Mouse (Mus musculus): Measurements from ENCODE around the gene Alox12. TPM values are rescaled to one million over a fixed set of nuclear protein-coding genes. Genes with fewer than 3 reads are reported as not detected.

The Alox12 gene
- total RNA-seq (2017): 0.37 TPM in 1 of 2 replicates, not detected in the other

DNA sequence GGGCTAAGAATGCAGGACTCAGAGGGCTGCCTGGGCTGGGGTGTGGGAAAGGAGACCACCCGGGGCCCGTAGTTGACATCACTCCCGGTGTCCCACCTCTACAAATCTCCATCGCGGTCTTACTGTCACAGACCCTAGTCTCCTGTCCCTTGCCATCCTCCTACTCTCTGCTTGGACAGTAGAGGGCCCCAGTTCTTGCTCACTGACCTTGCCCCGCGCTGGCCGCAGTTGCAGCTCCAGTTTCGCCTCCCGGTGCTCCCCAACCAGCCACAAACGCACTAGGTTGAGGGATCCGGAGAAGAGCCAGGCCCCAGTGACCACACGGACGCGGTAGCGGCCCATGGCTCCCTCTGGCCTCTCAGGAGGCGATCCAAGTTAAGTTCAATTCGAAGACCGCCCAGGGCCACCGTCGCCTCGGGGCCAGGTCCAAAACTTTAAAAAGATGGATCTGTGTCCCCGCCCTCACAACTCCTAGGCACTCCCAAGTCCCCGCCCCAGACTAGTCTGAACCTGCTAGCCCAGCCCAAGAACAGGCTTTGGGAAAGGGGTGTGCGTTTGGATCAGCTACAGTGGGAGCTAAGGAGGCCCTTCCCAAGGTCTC lies at the start of gene Alox12:
Gene Alox12 (minus strand): TSS at position 423 of the 601 bp plus-strand sequence.
- peak; percentile 40; the same call in 1 of the 2 replicates for ATAC-seq (replicated peaks; ENCODE audit: low read depth, poor library complexity, severe bottlenecking)

DNA sequence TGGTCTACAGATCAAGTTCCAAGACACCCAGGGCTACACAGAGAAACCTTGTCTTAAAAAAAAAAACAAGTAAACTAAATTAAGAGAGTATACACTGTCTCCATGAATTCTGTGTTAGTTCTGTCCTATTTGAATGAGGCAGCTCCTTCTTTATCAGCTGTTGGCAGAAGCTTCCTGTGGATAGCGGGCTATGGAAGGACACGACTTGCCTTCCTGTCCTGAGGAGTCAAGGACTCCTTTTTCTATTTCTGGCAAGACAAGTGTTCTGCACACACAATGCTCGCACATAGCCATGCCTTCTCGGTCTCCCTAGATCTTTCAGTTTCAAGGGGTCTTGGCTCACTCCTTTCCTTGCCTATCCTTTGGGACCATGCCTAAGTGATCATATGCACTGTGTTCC lies 47.1 kb upstream of the Alox12 start:
- ATAC-seq (replicated peaks; ENCODE audit: low read depth, poor library complexity, severe bottlenecking): peak; percentile 50

DNA sequence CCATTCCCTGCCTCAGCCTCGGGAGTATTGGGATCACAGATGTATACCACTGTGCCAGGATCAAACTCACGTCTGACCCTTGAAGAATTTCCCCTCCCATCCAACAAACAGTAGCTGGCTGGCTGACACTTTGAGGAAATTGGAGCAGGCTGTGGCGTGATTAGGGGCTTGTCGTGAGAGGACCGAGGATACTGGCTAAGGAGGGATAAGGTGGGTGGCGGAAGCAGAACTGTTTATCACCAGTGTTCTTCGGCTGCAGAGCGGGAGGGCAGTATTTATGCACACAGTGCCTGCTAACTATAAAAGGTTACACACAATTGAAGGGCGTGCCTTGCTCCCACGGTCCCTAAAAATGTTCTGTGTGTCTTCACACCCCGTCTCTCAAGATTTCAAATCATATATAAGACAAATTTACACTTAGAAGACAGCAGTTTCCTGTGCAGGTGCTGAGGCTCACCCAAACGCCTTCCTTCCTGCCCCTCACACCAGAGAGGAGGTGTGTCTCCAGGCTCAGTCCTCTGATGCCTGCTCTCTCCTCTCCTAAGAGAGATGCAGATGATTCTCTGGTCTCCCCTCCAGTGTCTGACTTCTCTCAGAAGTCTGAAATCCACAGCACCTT lies 42.8 kb upstream of the Alox12 start:
- ATAC-seq (replicated peaks; ENCODE audit: low read depth, poor library complexity, severe bottlenecking): peak; percentile 91

DNA sequence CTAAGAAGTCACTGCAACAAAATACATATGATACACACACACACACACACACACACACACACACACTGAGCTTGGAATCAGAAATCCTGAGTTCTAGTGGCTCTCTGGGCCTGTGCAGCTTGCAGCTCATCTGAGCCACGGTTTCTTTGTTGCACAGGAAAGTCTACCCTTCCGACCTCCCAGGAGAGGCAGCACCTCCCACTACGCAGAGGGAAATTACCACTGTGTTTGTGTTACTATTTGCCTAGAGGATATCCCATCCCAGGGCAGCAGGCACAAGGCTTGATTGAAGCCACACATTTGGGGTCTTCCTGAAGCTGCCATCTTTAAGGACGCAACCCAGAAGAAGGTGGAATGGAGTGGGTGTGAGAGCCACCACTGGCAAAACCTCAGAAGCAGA lies 42.3 kb upstream of the Alox12 start:
- ATAC-seq (replicated peaks; ENCODE audit: low read depth, poor library complexity, severe bottlenecking): no peak

DNA sequence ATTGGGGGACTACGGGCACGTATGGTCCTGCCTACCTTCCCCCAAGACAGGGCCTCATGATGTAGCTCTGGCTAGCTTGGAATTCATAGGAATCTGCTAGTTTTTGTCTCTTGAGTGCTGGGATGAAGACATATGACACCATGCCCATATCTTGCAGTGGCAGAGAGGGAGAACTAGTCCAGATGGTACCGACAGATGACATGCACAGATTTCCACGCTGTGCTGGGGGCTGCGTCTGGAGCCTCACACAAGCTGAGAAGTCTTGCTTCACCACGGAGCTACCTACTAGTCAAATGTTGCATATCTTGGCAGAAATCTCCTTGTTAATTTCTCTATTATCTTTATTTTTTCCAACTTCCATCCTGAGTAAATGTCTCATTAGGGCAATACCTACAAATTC lies 38.7 kb upstream of the Alox12 start:
- ATAC-seq (replicated peaks; ENCODE audit: low read depth, poor library complexity, severe bottlenecking): no peak

DNA sequence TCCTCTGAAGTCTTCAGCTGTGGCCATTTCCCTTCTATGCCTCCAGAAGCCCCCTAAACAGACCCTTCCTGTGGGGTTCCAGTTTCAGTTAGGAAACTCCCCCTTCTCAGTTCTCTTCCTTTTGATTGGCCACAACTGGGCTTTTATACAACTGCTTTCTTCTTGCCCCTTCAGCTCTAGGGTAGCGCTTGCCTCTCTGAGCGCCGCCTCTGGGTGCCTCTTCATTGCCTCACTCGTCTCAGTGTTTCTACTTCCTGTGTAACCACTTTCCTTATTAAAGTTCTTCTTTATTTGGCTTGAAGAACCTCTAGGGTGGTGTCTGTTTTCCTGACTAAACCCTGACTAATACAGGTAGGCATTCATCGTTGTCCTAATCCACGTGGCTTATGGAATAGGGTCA lies 36.1 kb upstream of the Alox12 start:
- ATAC-seq (replicated peaks; ENCODE audit: low read depth, poor library complexity, severe bottlenecking): peak; percentile 39; the same call in 1 of the 2 replicates

DNA sequence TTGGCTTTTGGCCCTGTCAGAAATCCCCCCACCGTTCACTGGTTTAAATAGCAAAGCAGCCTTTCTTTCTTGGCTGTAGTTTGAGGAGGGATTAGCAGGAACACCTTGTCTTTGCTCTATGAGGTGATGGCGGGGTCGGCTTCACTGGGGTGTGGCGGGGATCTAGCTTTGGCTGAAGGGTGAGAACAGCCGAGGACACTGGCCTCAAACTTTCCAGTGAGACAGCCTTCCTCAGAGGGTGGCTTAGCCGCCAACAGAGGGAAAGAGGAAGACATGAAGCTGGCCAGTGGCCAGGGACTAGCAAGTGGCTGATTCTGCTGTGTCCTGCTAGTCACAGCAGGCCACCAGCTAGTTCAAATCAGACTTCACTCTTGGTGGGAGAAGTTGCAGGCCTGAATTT lies 34.1 kb upstream of the Alox12 start:
- ATAC-seq (replicated peaks; ENCODE audit: low read depth, poor library complexity, severe bottlenecking): peak; percentile 63; the same call in 1 of the 2 replicates

DNA sequence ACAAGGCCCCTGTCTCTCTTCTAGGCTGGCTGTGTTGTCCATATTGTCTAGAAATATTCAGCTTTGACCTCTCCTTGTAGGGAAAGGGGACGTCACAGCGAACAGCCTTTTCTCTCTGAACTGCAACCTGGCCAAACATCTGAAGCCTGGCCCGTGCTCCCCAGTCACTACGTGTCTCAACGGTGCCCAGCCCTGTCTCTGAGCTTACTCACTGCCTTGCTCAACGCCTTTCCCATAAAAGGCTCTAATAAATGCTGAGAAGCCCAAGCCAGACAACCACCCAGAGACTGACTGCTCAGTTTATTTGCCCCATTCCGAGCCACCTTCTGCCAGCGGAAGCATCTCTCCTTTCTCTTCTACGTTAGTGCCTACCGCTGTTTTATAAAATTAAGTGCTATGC lies 32.9 kb upstream of the Alox12 start:
- ATAC-seq (replicated peaks; ENCODE audit: low read depth, poor library complexity, severe bottlenecking): no peak

DNA sequence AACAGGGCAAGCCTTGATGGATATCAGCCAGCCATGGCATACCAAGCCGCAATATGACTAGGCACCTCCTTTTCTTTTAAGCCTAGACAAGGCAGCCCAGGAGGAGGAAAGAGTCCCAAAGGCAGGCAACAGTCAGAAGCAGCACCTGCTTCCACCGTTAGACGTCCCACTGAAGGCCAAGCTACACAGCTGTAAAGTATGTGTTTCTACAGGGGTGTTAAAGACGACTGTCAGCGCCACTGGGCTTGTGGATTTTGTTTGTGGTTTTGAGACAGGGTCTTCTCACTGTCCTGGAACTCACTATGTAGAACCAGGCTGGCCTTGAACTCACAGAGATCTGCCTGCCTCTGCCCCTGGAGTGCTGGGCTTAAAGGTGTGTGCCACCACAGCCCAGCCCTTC lies 30.5 kb upstream of the Alox12 start:
- no peak for ATAC-seq (replicated peaks; ENCODE audit: low read depth, poor library complexity, severe bottlenecking)

DNA sequence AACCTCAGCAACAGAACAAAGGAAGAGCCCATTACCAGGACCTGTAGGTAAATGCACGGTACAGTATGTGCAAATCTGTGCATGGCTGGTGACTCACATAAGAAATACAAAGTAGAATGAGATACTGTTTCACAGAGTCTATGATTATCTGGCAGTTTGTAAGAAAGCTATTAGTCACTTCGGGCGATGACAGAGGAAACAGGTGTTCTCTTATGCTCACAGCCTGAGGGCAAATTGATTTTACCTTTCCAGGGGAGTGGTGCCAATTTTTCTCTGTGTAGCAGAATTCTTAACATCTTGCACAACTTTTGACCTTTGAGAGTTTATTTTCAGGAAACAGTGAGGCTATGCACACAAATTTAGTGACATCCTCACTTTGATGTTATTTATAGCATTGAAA lies 29.6 kb upstream of the Alox12 start:
- no peak for ATAC-seq (replicated peaks; ENCODE audit: low read depth, poor library complexity, severe bottlenecking)

DNA sequence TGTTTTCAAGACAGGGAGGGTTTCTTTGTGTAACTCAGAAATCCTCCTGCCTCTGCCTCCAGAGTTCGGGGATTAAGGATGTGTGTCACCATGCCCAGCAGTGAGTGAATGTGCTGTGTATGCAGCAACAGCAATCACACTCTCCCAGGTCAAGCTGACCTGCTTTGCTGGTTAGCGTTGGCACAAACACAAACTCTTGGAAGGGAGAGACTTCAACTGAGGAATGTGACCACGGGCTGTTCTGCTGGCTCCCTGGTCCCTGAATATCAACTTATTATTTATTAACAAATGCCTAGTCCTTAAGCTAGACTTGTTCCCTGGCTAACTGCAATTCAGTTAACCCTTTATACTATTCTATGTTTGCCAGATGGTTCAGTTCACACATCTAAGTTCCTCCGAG lies 28.5 kb upstream of the Alox12 start:
- no peak for ATAC-seq (replicated peaks; ENCODE audit: low read depth, poor library complexity, severe bottlenecking)

DNA sequence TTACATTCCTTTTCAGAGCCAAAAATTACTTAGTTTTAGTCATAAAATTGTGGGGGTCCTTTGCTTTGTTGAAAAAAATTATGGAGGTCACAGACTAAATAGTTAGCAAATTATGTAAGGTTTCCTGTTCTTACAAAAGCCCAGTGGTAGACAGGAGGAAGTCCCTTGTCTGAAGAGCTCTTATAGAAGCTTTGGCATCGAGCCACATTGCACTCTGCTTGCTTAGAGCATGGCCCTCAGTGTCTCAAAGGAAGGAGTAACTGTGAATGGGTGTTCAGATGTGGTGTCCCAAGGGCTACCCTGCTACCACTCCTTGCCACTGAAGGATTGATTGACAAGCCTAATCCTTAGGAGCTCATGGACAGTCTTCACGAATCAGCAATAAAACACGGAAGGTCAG lies 25.3 kb upstream of the Alox12 start:
- peak; percentile 84 for ATAC-seq (replicated peaks; ENCODE audit: low read depth, poor library complexity, severe bottlenecking)

DNA sequence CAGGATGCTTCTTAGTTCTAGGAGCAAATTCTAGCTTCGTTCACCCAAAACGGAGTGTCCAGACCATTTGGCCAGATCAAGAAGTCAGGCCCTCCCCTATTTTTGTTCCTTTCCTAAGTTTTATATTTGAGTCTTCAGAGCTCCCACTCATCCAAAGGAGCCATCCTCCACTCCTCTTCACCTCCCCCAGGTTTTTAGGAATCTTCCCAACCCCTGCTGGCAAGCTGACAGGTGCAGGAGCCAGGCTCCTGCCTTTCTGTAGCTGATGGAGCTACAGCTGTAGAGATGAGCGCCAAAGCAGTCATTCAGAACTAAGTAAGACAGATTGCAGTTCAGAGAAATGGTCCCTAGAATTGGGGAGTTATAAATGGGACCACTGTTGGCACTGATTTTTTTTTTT lies 23.8 kb upstream of the Alox12 start:
- no peak for ATAC-seq (replicated peaks; ENCODE audit: low read depth, poor library complexity, severe bottlenecking)

DNA sequence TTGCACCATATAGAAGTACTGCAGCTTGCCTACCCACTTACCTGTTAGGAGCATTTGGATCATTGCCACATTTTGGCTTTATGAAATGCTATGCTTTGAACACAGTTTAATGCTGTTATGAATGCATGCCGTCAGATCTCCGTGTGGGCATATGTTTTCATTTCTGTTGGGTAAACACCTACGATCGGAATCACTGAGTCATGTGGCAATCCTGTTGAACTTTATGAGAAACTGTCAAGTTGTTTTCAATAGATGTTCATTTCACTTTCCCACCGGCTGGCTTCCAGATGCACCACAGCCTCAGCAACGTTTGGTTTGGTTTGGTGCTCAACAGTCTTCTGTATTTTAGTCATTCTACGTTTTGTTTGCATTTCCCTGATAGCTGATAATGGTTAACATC lies 16.5 kb upstream of the Alox12 start:
- no peak for ATAC-seq (replicated peaks; ENCODE audit: low read depth, poor library complexity, severe bottlenecking)

DNA sequence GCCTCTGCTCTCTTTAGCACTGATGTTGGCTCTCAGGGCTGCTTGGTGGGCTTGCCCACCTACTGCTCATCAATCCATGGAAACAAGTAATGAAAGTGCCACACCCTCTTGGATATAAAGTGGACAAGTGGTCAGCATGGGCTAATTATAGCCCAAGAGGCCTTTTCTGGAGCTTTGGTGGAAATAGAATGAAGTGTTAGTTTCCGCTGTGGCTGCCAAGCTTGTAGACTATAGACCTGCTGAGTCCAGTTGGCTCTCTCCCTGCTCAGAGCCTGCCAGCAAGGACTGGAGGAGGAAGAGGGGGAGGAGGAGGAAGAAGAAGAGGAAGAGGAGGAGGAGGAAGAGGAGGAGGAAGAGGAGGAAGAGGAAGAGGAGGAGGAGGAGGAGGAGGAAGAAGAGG lies 11.3 kb upstream of the Alox12 start:
- no peak for ATAC-seq (replicated peaks; ENCODE audit: low read depth, poor library complexity, severe bottlenecking)

DNA sequence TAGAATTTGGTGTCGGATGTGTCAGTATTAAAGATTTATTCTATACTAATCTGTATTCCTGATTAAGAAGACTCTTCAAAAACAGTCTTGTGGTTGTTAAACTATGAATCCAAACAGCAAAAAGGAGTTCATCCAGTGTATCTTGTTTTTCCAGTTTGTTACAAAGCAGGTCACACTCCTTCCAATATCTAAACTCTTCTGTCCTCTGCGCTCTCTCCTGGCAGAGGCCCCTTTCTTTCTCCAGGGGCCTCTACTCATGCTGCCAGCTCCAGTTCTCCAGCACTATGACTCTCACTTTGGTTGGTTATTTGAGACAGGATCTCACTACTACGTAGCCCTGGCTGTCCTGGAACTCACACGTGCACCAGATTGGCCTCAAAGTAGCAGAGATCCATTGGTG lies 10.7 kb upstream of the Alox12 start:
- ATAC-seq (replicated peaks; ENCODE audit: low read depth, poor library complexity, severe bottlenecking): no peak

DNA sequence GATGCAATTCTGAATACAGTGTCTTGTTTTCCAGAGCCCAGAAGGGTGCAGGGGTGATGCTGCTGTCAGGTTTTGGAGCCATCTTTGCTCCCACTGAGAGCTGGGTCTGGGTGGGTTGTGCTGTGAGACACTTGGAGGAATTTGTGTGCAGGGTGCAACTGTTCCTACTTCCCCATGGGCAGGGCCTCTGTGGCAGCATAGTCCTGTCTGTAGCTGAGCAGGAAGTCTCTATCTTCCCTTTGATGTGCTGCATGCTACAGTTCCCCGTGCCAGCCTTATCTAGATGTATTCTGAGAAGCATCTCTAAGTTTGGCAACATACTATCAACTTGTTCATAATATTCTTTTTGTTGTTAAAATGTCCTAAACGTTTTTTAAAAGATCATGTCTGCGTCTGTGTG lies 10.1 kb upstream of the Alox12 start:
- ATAC-seq (replicated peaks; ENCODE audit: low read depth, poor library complexity, severe bottlenecking): no peak

DNA sequence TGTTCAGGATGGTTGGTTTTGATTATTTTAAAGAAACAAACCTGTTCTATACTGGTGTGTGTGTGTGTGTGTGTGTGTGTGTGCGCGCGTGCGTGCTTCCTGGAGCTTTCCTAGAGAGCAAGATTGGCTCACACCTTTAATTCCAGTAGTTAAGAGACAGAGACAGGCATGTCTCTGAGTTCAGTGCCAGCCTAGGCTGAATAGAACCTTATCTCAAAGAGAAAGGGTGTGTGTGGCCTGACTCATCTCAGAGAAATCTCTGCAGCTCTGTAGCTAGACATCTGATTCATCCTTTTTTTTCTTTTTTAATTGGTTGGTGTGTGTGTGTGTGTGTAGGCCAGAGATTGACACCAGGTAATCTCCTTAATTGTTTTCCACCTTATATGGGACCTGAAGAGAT lies 3.9 kb upstream of the Alox12 start:
- no peak for ATAC-seq (replicated peaks; ENCODE audit: low read depth, poor library complexity, severe bottlenecking)

DNA sequence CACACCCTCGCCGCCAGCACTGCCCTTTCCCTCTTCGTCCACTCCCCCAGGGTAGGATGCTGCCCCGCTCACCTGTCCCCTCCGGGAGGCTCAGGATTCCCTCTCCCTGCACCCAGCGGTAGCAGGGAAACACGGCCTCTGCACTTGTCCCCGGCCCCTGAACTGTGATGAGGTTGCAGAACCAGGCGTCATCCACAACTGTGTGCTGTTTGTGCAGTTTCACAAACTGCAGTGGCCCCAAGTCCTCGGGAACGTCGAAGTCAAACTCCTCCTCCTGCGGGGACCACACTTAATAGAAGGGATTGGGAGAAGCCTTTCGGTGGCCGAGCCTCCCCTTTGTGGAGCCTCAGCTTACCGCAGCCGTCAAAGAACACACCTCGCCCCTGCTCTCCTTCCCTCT lies 816 bp downstream of the Alox12 start:
- ATAC-seq (replicated peaks; ENCODE audit: low read depth, poor library complexity, severe bottlenecking): peak; percentile 28; the same call in 1 of the 2 replicates

DNA sequence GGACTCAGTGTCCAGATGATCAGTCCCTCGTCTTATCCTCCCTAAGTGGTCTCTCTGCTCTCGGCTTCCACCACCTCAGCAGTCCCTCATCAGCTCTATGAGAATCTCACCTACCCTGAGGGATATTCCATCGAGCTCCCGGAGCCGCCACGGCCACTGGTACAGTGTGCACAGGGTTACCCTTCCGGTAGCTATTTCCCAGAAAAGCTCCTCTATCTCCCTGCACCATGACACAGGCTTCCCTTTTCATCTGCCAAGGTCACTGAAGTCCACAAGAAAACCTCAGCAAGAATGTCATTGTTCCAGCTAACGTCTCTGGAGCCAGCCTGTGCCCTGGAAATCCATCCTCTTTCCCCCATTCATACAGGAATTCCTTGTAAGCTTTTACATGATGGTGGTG lies 3.3 kb downstream of the Alox12 start:
- no peak for ATAC-seq (replicated peaks; ENCODE audit: low read depth, poor library complexity, severe bottlenecking)

DNA sequence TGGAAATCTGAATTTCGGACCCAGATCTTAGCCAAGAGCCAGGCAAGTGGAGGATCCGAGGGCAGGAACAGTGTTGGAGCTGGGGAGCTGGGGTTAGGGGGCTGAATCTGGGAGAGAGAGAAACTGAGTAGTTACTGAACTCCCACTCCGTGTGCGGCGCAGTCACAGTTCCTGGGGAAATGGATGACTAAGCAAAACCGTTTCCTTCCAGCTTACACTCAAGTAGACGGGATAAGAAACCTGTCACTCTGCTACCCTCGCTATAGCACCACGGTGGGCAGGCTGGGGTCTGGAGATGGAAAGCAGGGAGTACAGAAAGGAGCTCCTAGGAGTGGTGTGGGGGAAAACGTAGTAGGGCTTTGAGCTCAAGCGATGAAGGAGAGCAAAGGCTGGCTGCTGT lies 5.0 kb downstream of the Alox12 start:
- ATAC-seq (replicated peaks; ENCODE audit: low read depth, poor library complexity, severe bottlenecking): 0 out of 2 replicates have a peak, but pooled peaks have one; percentile 27
